Mouse (Mus musculus) layer of hippocampus, adult 9-11 months (tissue): ENCODE results near the gene Golim4.
A peak's percentile ranks its signal among the peaks of the same experiment; 100 is the strongest.
"Not testable (repeated sequence)": the region's sequence is repeated elsewhere in the genome, so short reads cannot be mapped to it uniquely, and the experiment has no call there.

Experiments
- DNase-seq: peaks from one replicate; pipeline ENCODE4 v3.0.0; 2022

Golim4 gene

GRCm38 (mm10) chr3:75956551-75957302, at the start of gene Golim4:
Gene Golim4 (minus strand): TSS chr3:75956949.
- DNase-seq: peak; percentile 94

GRCm38 (mm10) chr3:76005621-76006020, 48.9 kb upstream of the Golim4 start:
- no peak for DNase-seq

DNA sequence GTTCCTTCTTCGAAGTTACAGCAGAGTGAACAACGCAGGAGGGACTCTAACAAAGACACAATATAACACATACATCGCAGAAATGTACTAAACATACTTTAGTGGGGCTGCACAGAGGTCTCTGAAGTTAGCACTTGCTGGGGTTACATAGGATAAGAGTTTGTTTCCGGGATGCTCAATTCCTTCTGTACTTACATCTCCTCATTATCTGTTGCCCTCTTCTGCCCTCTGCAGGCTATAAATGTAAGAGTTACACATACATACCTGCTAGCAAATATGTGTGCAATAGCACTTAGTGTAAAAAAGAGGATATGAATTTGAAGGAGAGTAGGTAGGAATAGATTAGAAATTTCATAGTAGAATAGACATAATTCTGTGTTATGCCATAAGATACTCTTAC, 44.4 kb upstream of the Golim4 start:
- DNase-seq: peak; percentile 35

DNA sequence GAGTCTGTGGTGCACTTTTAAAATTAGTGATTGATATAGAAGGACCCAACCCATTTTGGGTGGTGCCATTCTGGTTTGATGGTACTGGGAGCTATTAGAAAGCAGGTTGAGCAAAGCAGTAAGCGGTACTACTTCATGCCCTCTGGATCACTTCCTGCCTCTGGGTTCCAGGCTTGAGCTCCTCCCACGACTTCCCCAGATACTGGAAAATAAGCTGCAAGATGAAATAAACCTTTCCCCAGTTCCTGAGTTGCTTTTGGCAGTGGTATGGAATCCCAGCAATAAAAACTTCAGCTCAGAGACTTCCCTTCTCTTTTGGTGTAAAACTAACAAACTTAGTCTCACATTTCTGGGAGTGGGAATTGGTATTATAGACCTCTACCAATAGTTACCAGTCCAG, 43.7 kb upstream of the Golim4 start:
- DNase-seq: no peak

DNA sequence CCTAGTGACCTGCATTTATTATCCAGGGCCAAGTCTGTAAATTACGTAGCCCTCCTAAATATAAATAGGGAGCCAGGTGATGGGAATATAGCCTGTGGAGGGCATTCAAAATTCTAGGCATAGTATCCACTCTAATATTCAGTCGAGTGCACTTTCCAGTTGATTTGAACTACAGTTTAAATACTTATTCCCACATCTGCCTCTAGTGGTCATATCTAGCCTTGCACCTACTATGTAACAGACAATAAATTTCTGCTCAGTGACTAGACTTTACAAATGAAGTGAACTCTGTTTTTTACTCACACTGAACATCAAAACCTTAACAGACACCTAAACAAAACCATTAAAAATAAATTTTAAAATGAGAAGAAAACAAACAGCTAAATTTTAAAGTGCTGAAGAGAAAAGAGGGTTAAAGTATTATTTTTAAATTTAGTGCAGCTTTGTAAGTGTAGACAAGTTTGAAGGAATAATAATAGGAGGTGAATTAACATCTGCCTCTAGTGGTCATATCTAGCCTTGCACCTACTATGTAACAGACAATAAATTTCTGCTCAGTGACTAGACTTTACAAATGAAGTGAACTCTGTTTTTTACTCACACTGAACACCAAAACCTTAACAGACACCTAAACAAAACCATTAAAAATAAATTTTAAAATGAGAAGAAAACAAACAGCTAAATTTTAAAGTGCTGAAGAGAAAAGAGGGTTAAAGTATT, 24.4 kb upstream of the Golim4 start:
- not testable (repeated sequence) for DNase-seq

- DNase-seq: not testable (repeated sequence)
Measured at GRCm38 (mm10) chr3:75962784-75963772, 6.3 kb upstream of the Golim4 start.

DNA sequence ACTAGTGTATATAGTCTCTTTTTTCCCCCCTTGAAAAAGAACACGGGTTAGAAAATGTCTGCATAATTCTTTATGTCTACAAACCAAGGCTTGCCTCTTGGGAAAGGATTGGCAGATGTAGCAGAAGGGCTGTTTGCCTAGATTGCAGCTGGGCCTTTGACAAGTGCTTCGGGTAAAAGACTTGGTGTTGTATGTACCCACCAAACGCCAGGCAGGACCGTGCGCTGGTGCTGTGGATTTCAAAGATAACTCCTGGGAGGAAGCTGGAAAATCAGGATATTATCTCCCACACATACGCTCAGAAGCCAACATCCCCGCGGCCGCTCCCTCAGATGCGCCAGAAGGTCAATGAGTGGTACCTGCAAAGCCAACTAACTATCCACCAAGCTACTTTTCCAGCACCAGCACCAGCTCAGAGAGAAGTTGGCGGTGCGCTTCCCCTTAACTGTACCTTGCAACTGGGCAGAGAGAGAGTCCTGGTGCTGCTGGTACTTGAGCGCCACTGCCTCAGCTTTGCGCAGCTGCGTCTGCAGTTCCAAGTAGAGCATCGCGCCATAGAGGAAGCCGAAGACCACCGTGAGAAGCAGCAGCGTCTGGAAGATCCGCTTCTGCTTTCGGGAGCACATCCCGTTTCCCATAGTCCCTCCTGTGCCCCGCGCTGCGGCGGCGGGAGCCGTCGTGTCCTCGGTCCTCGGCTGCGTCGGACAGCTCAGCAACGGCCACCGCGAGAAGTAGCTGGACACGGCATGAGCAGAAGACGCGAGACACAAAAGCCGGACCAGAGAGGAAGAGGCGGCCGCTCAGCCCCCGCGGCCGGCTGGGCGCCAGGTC, 873 bp downstream of the Golim4 start:
- DNase-seq: peak; percentile 16

- DNase-seq: no peak
Measured at GRCm38 (mm10) chr3:75954185-75954584, 2.6 kb downstream of the Golim4 start.

- no peak for DNase-seq
Measured at GRCm38 (mm10) chr3:75952328-75953060, 4.3 kb downstream of the Golim4 start.

GRCm38 (mm10) chr3:75950897-75951296, 5.9 kb downstream of the Golim4 start:
- DNase-seq: no peak

- DNase-seq: no peak
Measured at GRCm38 (mm10) chr3:75949358-75949757, 7.4 kb downstream of the Golim4 start.

DNA sequence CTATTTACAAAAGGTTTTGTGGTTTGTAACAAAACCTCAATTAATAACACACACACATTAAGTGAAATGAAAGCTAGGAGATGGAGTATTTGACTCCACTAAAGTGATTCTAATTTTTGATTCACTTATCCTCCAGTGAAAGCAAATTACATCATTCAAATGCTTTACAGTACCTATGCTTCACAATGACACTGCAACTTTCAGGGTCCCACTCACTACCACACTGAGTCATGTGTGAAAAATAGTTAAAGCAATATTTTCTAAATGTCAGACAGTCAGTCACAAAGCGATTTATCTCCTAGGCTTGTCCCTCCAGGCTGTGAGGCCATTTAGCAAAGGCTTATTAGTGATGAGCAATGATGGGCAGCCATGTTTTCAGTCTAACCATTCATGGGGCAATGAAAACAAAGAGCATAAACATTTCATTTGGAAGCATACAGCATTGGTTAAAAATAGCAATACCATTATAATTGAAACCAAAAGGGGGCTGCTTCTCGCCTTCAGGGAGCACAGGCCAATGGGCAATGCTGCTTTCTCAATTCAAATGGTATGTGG, 8.1 kb downstream of the Golim4 start:
- DNase-seq: no peak

GRCm38 (mm10) chr3:75948003-75948402, 8.7 kb downstream of the Golim4 start:
- DNase-seq: no peak

- peak; percentile 17 for DNase-seq
Measured at GRCm38 (mm10) chr3:75942303-75943060, 14.3 kb downstream of the Golim4 start.

- DNase-seq: no peak
Measured at GRCm38 (mm10) chr3:75941864-75942263, 14.9 kb downstream of the Golim4 start.

GRCm38 (mm10) chr3:75936152-75936551, 20.6 kb downstream of the Golim4 start:
- DNase-seq: no peak

DNA sequence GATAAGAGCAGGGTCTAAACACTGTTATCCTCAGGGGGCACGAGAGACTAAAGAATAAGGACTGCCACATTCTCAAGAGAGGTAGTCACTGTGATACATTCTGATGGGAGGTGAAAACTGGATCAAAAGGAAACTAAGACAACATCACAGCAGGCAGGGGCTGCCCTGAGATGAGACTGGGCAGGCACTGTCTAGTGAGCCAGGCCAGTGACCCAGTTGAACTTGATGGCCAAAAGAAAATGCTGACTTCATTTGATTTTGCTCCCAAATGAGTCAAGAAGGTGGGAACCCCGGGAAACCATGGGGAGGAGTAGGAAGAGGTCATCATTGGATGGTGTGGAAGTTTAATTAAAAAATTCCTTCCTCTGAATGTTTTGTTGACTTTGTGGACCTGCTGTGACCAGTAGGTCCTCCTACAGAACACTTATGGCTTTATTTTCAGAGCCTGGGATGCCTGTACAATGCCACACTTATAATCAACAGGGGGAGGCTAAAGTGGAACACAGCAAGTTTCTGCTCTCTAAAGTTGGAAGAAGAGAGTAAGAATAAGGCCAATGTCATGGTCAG, 26.0 kb downstream of the Golim4 start:
- no peak for DNase-seq

DNA sequence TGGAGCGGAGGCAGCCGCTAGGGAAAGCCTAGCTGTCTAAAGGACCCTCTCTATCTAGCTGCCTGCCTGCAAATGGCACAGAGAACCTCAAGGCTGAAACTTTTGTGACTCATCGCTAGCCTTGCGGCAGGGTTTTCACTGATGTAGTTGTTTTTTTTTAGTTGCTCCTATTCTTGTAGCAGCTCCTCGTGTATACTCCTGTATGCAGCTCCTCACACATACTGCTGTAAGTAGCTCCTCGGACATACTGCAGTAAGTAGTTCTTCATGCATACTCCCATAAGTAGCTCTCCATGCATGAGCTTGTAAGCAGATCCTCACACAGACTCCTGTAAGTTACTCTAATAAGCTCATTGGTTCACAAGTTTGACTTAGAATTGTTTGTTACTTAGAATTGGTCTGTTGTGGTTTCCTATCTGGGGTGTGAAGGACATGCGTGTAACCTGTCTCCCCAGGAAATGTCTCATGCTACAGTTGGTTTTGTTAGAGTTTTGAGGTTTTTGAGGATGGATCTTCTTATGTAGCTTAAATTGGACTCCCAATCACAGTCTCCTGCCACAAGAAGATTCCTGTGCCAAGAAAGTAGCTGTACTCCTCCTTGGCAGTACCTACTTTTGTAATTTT, 26.7 kb downstream of the Golim4 start:
- DNase-seq: no peak

GRCm38 (mm10) chr3:75926327-75926726, 30.4 kb downstream of the Golim4 start:
- DNase-seq: no peak
